Mouse (Mus musculus): ENCODE measurements around the gene Prg3. TPM values are rescaled to one million over a fixed set of nuclear protein-coding genes. Genes with fewer than 3 reads are reported as not detected.
A peak's percentile ranks its signal among the peaks of the same experiment; 100 is the strongest.

Gene Prg3
- polyA plus RNA-seq, 1 experiment = 0.88 TPM

GRCm38 (mm10) chr2:84956274-84956673 is 31.7 kb upstream of the Prg3 start:
- Histone ChIP-seq H3K27me3 (ENCODE audit: control insufficient read depth, insufficient read depth, low read length) (no peaks in the 10 kb centered on the region), H3K27ac (ENCODE audit: control insufficient read depth, insufficient read depth, low read length) (no peak overlapping the region), H3K4me1 (replicated peaks; ENCODE audit: control insufficient read depth, insufficient read depth, low read length) (no peaks in the 10 kb centered on the region), H3K36me3 (ENCODE audit: control insufficient read depth, insufficient read depth, low read length) (peaks cover 27% of the 10 kb centered on the region), H3K4me3 (ENCODE audit: control insufficient read depth, insufficient read depth, low read length) (no peak overlapping the region)
- WGBS = 48% methylated on average over 5 of the region's 5 CpGs
- peak; percentile 61 for DNase-seq
- TF ChIP-seq CTCF (IDR thresholded peaks at IDR 0.05; ENCODE audit: borderline replicate concordance, control insufficient read depth, extremely low read depth, insufficient read depth, low read length, poor library complexity) = peak; percentile 93
- no peak for TF ChIP-seq POLR2A (IDR thresholded peaks at IDR 0.05; ENCODE audit: control insufficient read depth, extremely low read depth, insufficient read depth, low read length, poor library complexity)

DNA sequence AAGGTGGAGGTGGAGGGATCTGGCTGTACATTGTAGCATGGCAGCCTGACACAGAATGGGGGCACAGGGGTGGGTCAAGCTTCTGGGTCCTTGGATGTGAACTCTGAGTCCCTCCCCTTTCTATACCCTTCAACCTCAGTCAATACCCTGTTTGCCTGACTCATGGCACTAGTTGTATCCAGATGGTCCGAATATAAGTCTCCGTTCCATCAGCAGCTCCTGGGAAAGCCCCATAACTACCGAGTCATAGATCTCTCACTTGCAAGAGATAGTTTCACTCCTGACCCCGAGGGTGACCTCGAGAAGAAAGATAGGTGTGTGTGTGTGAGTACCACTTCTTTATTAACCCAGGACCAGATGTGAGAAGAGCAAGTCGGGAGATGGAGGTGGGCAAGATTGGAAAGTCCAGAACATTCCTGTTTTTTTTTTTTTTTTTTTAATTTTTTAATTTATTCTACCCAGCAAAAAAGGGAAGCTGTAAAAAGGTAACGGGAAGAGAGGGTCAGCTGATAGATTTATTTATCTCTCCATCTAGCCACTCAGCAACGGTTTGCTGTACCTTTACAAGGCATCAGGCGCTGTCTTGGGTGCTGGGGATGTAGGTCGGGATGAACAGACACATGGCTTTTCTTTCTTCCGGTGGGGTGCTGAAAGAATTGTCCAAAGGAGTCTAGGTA is 29.3 kb upstream of the Prg3 start:
- Histone ChIP-seq H3K4me1 (replicated peaks; ENCODE audit: control insufficient read depth, insufficient read depth, low read length) (peaks cover 7% of the 10 kb centered on the region), H3K27ac (ENCODE audit: control insufficient read depth, insufficient read depth, low read length) (no peak overlapping the region), H3K4me3 (ENCODE audit: control insufficient read depth, insufficient read depth, low read length) (no peak overlapping the region), H3K27me3 (ENCODE audit: control insufficient read depth, insufficient read depth, low read length) (no peaks in the 10 kb centered on the region), H3K36me3 (ENCODE audit: control insufficient read depth, insufficient read depth, low read length) (peaks cover 18% of the 10 kb centered on the region; the same call in 1 of the 2 replicates)
- 78% methylated on average over 11 of the region's 11 CpGs for WGBS
- DNase-seq = no peak
- TF ChIP-seq POLR2A (IDR thresholded peaks at IDR 0.05; ENCODE audit: control insufficient read depth, extremely low read depth, insufficient read depth, low read length, poor library complexity) (no peak), CTCF (IDR thresholded peaks at IDR 0.05; ENCODE audit: borderline replicate concordance, control insufficient read depth, extremely low read depth, insufficient read depth, low read length, poor library complexity) (no peak)

- WGBS = 85% methylated on average over 2 of the region's 2 CpGs
Measured at GRCm38 (mm10) chr2:84961300-84961699, 26.7 kb upstream of the Prg3 start.

GRCm38 (mm10) chr2:84961901-84962300 is 26.1 kb upstream of the Prg3 start:
- Histone ChIP-seq H3K27ac (ENCODE audit: control insufficient read depth, insufficient read depth, low read length) (no peak overlapping the region), H3K27me3 (ENCODE audit: control insufficient read depth, insufficient read depth, low read length) (no peaks in the 10 kb centered on the region), H3K4me1 (replicated peaks; ENCODE audit: control insufficient read depth, insufficient read depth, low read length) (peaks cover 15% of the 10 kb centered on the region), H3K36me3 (ENCODE audit: control insufficient read depth, insufficient read depth, low read length) (peaks cover 5% of the 10 kb centered on the region; the same call in 1 of the 2 replicates), H3K4me3 (ENCODE audit: control insufficient read depth, insufficient read depth, low read length) (no peak overlapping the region)
- no peak for DNase-seq
- TF ChIP-seq CTCF (IDR thresholded peaks at IDR 0.05; ENCODE audit: borderline replicate concordance, control insufficient read depth, extremely low read depth, insufficient read depth, low read length, poor library complexity) (no peak), POLR2A (IDR thresholded peaks at IDR 0.05; ENCODE audit: control insufficient read depth, extremely low read depth, insufficient read depth, low read length, poor library complexity) (no peak)
- 93% methylated on average over 3 of the region's 3 CpGs for WGBS

More at GRCm38 (mm10) chr2:84961300-84961699, 26.7 kb upstream of the Prg3 start:
- Histone ChIP-seq H3K4me3 (ENCODE audit: control insufficient read depth, insufficient read depth, low read length) (no peak overlapping the region), H3K27ac (ENCODE audit: control insufficient read depth, insufficient read depth, low read length) (no peak overlapping the region), H3K27me3 (ENCODE audit: control insufficient read depth, insufficient read depth, low read length) (no peaks in the 10 kb centered on the region), H3K36me3 (ENCODE audit: control insufficient read depth, insufficient read depth, low read length) (peaks cover 5% of the 10 kb centered on the region; the same call in 1 of the 2 replicates), H3K4me1 (replicated peaks; ENCODE audit: control insufficient read depth, insufficient read depth, low read length) (peaks cover 15% of the 10 kb centered on the region)
- DNase-seq = no peak
- TF ChIP-seq CTCF (IDR thresholded peaks at IDR 0.05; ENCODE audit: borderline replicate concordance, control insufficient read depth, extremely low read depth, insufficient read depth, low read length, poor library complexity) (no peak), POLR2A (IDR thresholded peaks at IDR 0.05; ENCODE audit: control insufficient read depth, extremely low read depth, insufficient read depth, low read length, poor library complexity) (no peak)

GRCm38 (mm10) chr2:84962906-84963507 is 25.0 kb upstream of the Prg3 start:
- Histone ChIP-seq H3K4me1 (replicated peaks; ENCODE audit: control insufficient read depth, insufficient read depth, low read length) (peaks cover 15% of the 10 kb centered on the region), H3K36me3 (ENCODE audit: control insufficient read depth, insufficient read depth, low read length) (peaks cover under 1% of the 10 kb centered on the region; the same call in 1 of the 2 replicates), H3K4me3 (ENCODE audit: control insufficient read depth, insufficient read depth, low read length) (no peak overlapping the region), H3K27me3 (ENCODE audit: control insufficient read depth, insufficient read depth, low read length) (no peaks in the 10 kb centered on the region), H3K27ac (ENCODE audit: control insufficient read depth, insufficient read depth, low read length) (no peak overlapping the region)
- no peak for DNase-seq
- no peak for TF ChIP-seq POLR2A (IDR thresholded peaks at IDR 0.05; ENCODE audit: control insufficient read depth, extremely low read depth, insufficient read depth, low read length, poor library complexity)
- no peak for TF ChIP-seq CTCF (IDR thresholded peaks at IDR 0.05; ENCODE audit: borderline replicate concordance, control insufficient read depth, extremely low read depth, insufficient read depth, low read length, poor library complexity)
- WGBS = 37% methylated on average over 6 of the region's 6 CpGs

GRCm38 (mm10) chr2:84964111-84964801 is 23.8 kb upstream of the Prg3 start:
- Histone ChIP-seq H3K27me3 (ENCODE audit: control insufficient read depth, insufficient read depth, low read length) (no peaks in the 10 kb centered on the region), H3K4me1 (replicated peaks; ENCODE audit: control insufficient read depth, insufficient read depth, low read length) (peaks cover 15% of the 10 kb centered on the region), H3K36me3 (ENCODE audit: control insufficient read depth, insufficient read depth, low read length) (no peaks in the 10 kb centered on the region), H3K27ac (ENCODE audit: control insufficient read depth, insufficient read depth, low read length) (peak overlapping the region; percentile 50), H3K4me3 (ENCODE audit: control insufficient read depth, insufficient read depth, low read length) (no peak overlapping the region)
- DNase-seq = peak; percentile 9
- WGBS = 10% methylated on average over 7 of the region's 7 CpGs
- TF ChIP-seq CTCF (IDR thresholded peaks at IDR 0.05; ENCODE audit: borderline replicate concordance, control insufficient read depth, extremely low read depth, insufficient read depth, low read length, poor library complexity) = no peak
- TF ChIP-seq POLR2A (IDR thresholded peaks at IDR 0.05; ENCODE audit: control insufficient read depth, extremely low read depth, insufficient read depth, low read length, poor library complexity) = no peak

All from thymus, adult 2 months (tissue).